Mouse (Mus musculus): ENCODE measurements around the gene Ripply2.

- TF ChIP-seq MYOG (IDR thresholded peaks at IDR 0.05; ENCODE audit: control insufficient read depth, extremely low read depth, insufficient read length) (no peak), CTCF (IDR thresholded peaks at IDR 0.05; ENCODE audit: control insufficient read depth, insufficient read depth, insufficient read length) (no peak), USF1 (IDR thresholded peaks at IDR 0.05; ENCODE audit: low read depth) (no peak)
Observed at GRCm38 (mm10) chr9:86989822-86990221, 25.5 kb upstream of the Ripply2 start.
